Mouse (Mus musculus) stomach, postnatal 0 days (tissue): ENCODE results near the gene Magi3. TPM values are rescaled to one million over a fixed set of nuclear protein-coding genes. Genes with fewer than 3 reads are reported as not detected.

Experiments
- ATAC-seq: fragments of 200-750 bp; cut with Nextera tagmentation; 2 replicates; pipeline ENCODE4 v1.8.0; 2017; ENCODE audit not compliant: low FRiP score, low TSS enrichment
- DNase-seq: peaks from one replicate; pipeline ENCODE4 v3.0.0-alpha.2; 2016; ENCODE audit warnings: low spot score
- H3K27ac ChIP-seq: fragments of 300-500 bp; sonication (generic); replicated peaks from 2 replicates; pipeline ENCODE4 v1.5.1; 2014; ENCODE audit warnings: mild to moderate bottlenecking, control low read depth
- H3K27me3 ChIP-seq: fragments of 300-500 bp; sonication (generic); 2 replicates; pipeline ENCODE4 v1.6.1; 2014; ENCODE audit warnings: low read length; ENCODE audit not compliant: control insufficient read depth, insufficient read depth
- H3K36me3 ChIP-seq: fragments of 300-500 bp; sonication (generic); 2 replicates; pipeline ENCODE4 v1.6.1; 2014; ENCODE audit warnings: low read length, mixed read lengths; ENCODE audit not compliant: control insufficient read depth, insufficient read depth
- H3K4me1 ChIP-seq: fragments of 300-500 bp; sonication (generic); replicated peaks from 2 replicates; pipeline ENCODE4 v1.6.1; 2014; ENCODE audit warnings: antibody characterized with exemption; ENCODE audit not compliant: control insufficient read depth, insufficient read depth
- H3K4me2 ChIP-seq: fragments of 300-500 bp; sonication (generic); replicated peaks from 2 replicates; pipeline ENCODE4 v1.6.1; 2014; ENCODE audit warnings: low read depth, mild to moderate bottlenecking, control low read depth, moderate library complexity
- H3K4me3 ChIP-seq: fragments of 300-500 bp; sonication (generic); 2 replicates; pipeline ENCODE4 v1.5.1; 2014; ENCODE audit warnings: low read depth, low read length, control low read depth
- H3K9ac ChIP-seq: fragments of 300-500 bp; sonication (generic); 2 replicates; pipeline ENCODE4 v1.6.1; 2014; ENCODE audit warnings: mild to moderate bottlenecking, low read length, control low read depth, mixed read lengths
- H3K9me3 ChIP-seq: fragments of 300-500 bp; sonication (generic); 2 replicates; pipeline ENCODE4 v1.6.1; 2016; ENCODE audit warnings: low read length; ENCODE audit not compliant: control insufficient read depth
- CTCF ChIP-seq: IDR thresholded peaks from 2 replicates; pipeline ENCODE4 v1.5.1; 2016; ENCODE audit warnings: antibody characterized with exemption, low read depth, mild to moderate bottlenecking, moderate library complexity
- EP300 ChIP-seq: optimal IDR thresholded peaks from 2 replicates; pipeline ENCODE3; 2016; ENCODE audit warnings: antibody characterized with exemption
- WGBS: fragments of 180-500 bp; shearing (Covaris S2); extraction: QIAGEN DNeasy Blood & Tissue Kit; methylation state at CpG from one replicate; pipeline ENCODE4 v1.1.7; 2014; 5-methylcytosine and 5-hydroxymethylcytosine counted together
- polyA plus RNA-seq: library from polyadenylated mRNA; unstranded; fragments of >200 nt; fragmentation: Nextera tagmentation; extraction: Ambion mirVana; gene quantifications from 2 replicates; pipeline ENCODE4 v1.2.1, GENCODE M21; 2015

The Magi3 gene
- polyA plus RNA-seq, 1 experiment from 2014 or later = 3.4 TPM

GRCm38 (mm10) chr3:103968701-103969100 lies 251.5 kb downstream of the Magi3 start:
- peak overlapping the region; percentile 83 for H3K4me3 ChIP-seq
- peak overlapping the region; percentile 94 for H3K27ac ChIP-seq
- ATAC-seq (peak; percentile 66), DNase-seq (no peak)
- no peaks in the 10 kb centered on the region for H3K27me3 ChIP-seq
- no peaks in the 10 kb centered on the region for H3K36me3 ChIP-seq
- no peaks in the 10 kb centered on the region for H3K9me3 ChIP-seq
- WGBS = under 1% methylated on average over 23 of the region's 24 CpGs
- H3K4me1 ChIP-seq = no peaks in the 10 kb centered on the region
- TF ChIP-seq EP300 (no peak), CTCF (no peak)
- H3K4me2 ChIP-seq = peak overlapping the region; percentile 56
- peak overlapping the region; percentile 75 for H3K9ac ChIP-seq

- peak within 1 kb of the TSS; percentile 75 for H3K9ac ChIP-seq
- no peaks in the 10 kb centered on the region for H3K27me3 ChIP-seq
- H3K4me3 ChIP-seq = peak within 1 kb of the TSS; percentile 83
- no peaks in the 10 kb centered on the region for H3K36me3 ChIP-seq
- H3K9me3 ChIP-seq = no peaks in the 10 kb centered on the region
- peak within 1 kb of the TSS; percentile 56 for H3K4me2 ChIP-seq
- no peak for TF ChIP-seq CTCF
- no peak for TF ChIP-seq EP300
- under 1% methylated on average over 70 of the region's 70 CpGs for WGBS
- H3K4me1 ChIP-seq = no peaks in the 10 kb centered on the region
- peak; percentile 97 for ATAC-seq
- DNase-seq = peak; percentile 90
- peak within 1 kb of the TSS; percentile 94 for H3K27ac ChIP-seq
Observed at GRCm38 (mm10) chr3:103967861-103968691, 252.1 kb downstream of the Magi3 start, which contains the start of gene Phtf1. TSS of gene Phtf1 (plus strand) at chr3:103968110.

- ATAC-seq (no peak), DNase-seq (no peak)
- peak overlapping the region; percentile 75; the same call in 1 of the 2 replicates for H3K9ac ChIP-seq
- peak overlapping the region; percentile 83 for H3K4me3 ChIP-seq
- peak overlapping the region; percentile 94 for H3K27ac ChIP-seq
- 13% methylated on average over 2 of the region's 2 CpGs for WGBS
- no peak for TF ChIP-seq EP300
- TF ChIP-seq CTCF = no peak
- H3K4me2 ChIP-seq = peak overlapping the region; percentile 56
- no peaks in the 10 kb centered on the region for H3K36me3 ChIP-seq
- no peaks in the 10 kb centered on the region for H3K4me1 ChIP-seq
- H3K9me3 ChIP-seq = no peaks in the 10 kb centered on the region
- no peaks in the 10 kb centered on the region for H3K27me3 ChIP-seq
Observed at GRCm38 (mm10) chr3:103967231-103967630, 252.9 kb downstream of the Magi3 start.
